Mouse (Mus musculus): Measurements from ENCODE around the gene Shroom4.
"Not testable (repeated sequence)": the region's sequence is repeated elsewhere in the genome, so short reads cannot be mapped to it uniquely, and the experiment has no call there.

The Shroom4 gene

GRCm38 (mm10) chrX:6399626-6400397, at the start of gene Shroom4:
Gene Shroom4 (plus strand): TSS chrX:6399854.
- peak; percentile 89 for DNase-seq

GRCm38 (mm10) chrX:6356876-6357275, 42.8 kb upstream of the Shroom4 start:
- DNase-seq = no peak

DNA sequence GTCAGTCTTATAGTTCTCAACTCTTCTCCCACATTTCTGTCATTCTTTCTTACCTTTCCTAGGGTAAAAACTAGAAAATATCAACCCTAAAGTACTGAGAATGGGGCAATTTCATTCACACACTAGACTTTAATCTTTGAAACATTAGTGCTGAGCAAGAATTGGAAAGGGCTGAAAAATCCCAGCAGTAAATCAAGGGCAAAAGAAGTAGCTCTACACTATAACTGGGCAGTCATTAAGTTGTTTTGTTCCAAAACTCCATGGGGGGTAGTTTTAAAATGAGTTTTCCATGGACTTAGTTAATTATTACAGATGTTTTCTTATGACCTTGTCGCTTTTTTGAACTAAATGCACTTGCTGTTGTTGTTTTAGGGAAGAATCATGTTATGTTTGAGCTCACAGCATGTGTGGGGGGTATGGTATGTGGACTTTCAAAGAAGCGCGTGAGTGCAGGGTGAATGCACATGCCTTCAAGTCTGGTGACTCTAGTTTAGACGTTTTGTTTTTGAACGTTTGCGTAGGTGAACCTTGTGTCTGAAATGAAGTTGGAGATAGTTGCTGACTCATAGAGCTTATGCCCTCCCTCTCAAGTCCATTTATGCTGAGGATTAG, 42.0 kb upstream of the Shroom4 start:
- DNase-seq = peak; percentile 30

- DNase-seq = no peak
These were observed 30.8 kb upstream of the Shroom4 start for GRCm38 (mm10) chrX:6368822-6369221.

DNA sequence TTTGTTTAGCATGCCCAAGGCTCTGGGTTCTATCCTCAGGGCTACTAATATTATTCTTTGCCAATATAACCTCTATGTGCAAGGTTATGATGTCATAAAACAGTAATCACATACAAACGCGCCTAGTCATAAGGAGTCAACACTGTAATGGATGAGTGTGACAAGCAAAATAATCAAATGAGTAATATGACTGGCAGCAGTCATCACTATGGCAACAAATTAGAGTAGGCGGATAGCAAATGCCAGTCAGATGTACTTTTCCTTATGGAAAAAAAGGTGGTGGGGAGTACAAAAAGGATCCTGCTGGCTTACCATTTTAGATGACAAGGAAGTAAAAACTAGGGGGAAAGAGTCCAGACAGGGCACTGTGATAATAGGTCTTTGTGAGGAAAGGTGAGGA, 28.9 kb upstream of the Shroom4 start:
- DNase-seq = no peak

DNA sequence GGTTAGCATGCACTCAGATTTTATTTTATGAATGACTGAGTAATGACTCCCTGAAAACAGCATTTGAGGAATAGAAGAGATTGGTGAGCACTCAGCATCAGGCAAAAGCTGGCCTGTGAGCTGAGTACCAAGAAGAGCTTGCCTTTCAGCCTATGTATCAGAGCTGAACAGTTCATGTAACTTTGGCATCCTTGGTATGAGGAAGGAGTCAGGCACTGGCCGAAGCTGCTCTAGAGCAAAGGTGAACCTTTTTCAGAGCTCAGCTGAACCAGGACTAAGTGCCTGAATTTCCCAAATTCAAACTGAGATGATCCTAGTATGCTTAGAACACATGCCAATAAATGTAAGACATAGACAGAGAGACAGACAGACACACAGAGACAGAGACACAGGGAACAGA, 5.8 kb upstream of the Shroom4 start:
- DNase-seq = peak; percentile 13

DNA sequence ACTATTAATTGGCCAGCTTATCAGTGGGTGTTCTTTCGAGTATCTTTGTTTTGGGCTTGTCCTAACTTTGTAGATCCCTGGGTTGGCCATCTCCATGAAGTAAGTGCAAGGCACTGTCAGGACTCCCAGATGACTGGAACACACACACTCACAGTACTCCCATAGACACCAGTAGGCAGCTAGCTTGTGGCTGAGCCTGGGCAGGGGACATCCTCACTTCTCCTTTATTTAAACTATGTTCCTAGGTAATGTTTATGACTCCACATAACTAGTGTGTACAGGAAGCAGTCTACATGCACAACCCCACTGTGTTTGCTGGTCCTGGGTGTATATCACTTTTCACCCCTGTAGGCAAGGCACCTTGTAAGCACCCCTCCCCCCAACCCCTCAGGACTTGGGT, 461 bp upstream of the Shroom4 start:
- no peak for DNase-seq

DNA sequence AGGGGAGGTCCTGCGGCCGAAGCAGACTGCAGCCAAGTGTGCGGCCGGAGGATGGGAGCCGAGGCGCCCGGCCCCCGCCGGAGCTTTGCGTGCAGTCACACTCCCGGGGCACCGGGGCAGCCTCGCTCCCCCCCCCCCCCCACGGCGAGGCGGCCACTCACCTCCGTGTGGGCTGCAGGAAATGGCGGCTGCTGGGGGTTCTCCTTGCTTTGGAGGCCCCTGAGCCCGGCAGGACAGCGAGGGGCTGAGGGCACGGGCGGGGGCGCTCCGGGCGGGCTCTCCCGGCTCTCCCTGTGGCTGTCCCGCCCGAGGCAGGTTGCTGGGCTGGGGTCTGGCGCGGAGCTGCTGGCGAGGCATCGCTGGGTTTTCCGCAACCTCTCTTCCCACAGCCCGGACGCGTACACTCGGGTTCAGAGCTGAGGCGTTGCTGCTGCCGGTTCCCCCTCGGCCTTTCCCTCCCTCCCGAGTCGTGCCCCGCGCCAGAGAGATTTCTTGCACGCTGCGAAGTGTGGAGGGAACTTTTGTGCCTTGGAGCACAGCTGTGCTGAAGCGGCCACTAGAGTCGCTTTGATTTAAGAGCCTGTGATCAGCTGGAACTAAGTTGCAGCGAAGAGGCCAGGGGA, 855 bp downstream of the Shroom4 start:
- DNase-seq = peak; percentile 49

GRCm38 (mm10) chrX:6402921-6403320, 3.3 kb downstream of the Shroom4 start:
- peak; percentile 16 for DNase-seq

DNA sequence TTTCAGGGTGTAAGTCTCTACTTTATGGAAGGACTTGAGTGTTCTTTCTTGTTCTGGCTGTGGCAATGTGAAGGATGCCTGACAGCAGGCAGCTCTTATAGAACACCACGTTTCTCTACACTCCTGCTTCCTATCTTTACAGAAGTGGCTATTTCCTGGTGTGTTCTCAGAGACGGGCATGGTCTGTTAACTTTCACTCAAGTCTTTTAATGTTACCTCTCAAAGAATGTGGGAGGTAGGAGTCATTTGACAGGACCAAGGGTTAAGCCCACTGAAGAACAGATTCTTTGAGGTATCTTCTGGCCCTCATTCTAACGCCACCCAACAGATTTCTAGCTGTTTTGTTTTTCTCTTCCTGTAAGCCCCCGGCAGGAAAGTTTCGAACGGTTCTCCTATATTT, 9.5 kb downstream of the Shroom4 start:
- no peak for DNase-seq

DNA sequence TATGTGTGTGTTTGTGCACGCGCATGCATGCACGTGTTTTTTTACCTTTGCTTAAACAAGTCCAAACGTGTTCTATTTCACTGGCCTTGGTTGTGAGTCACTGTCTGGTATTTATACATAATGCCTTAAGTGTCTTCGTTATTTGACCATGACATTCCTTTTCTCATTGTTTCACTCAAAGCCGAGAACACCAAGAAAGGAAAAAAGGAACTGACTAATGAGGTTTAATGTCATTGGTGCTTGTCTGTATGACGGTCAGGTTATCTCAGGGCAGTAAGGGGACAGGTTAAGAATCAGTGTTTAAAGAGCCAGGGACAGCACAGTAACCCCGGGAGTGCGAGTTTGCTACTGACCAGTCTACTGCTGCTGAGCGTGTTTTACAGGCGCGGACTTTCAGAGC, 15.8 kb downstream of the Shroom4 start:
- DNase-seq = no peak

DNA sequence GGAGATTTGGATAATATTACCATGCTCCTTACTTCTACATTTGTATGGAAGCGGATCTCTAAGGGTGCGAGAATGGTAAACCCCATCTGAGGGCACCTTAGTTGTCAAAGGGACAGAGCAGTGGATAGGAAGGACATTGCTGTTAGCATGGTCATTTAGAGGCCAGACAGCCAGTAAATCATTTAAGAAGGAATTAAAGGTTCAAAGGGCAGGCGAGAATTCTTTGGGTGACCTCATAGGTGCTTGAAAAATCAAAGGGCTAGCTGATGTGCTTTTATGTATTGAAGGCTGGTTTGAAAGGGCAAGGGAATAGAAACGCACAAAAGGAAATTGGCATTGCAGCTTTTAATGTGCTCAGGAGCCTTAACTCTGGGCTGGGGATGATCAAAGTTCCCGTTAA, 16.3 kb downstream of the Shroom4 start:
- no peak for DNase-seq

- no peak for DNase-seq
These were observed 18.5 kb downstream of the Shroom4 start for GRCm38 (mm10) chrX:6418140-6418539.

DNA sequence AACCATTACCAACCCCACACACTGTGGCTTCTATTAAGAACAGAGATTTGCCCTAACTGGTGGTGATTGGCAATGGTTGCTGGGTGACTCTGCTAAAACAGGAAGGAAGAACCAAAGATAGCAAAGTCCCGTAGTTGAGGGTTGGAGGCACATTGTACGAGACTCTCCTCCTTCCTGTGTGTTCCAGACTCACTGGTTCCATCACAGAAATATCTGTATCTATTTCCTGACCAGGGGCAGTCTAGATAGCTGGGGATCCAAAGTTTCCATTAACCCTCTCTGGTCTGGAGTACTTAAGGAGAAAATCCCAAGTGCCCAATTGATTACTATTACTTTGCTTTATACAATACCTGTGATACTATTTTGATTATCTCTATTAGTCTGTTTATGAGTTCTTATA, 35.6 kb downstream of the Shroom4 start:
- no peak for DNase-seq

DNA sequence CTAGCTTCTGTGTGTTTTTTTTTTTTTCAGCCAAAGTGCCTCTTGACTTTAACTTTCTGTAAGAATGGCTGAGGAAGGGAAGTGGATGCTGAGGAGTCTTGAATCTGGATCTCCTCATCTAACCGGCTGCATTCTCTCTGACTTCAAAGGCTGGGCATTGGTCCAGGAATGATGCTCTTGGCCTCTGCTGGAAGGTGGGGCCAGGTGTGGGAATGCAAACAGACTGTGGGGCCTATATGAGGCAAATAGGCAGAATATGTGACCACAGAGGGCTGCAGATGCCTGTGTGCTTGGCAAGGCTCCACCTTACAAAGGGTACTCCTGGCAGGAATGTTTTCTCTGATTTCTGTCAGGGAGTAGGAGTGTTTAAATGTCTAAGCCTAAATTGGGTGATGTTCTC, 46.8 kb downstream of the Shroom4 start:
- peak; percentile 28 for DNase-seq

GRCm38 (mm10) chrX:6448001-6448400, 48.3 kb downstream of the Shroom4 start:
- DNase-seq = peak; percentile 14

DNA sequence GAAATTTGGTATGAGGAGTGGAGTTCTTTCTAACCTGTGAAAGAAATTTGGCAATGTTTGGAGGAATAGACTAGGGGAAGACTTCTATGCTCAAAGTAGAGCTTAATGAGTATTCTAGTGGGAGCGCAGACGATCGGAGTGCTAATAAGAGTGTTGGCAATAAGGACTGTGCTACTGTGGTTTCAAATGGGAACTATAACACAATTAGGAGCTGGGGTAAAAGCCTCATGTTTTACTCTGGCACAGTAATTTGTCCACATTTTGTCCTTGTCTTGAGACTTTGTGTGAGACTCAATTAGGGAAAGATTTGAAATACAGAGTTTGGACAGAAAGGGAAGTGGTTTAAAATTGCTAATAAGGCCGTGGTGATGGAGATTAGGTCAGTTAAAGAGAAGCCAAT, 53.6 kb downstream of the Shroom4 start:
- DNase-seq = no peak

- DNase-seq = not testable (repeated sequence)
These were observed 69.6 kb downstream of the Shroom4 start for GRCm38 (mm10) chrX:6469251-6469650.

DNA sequence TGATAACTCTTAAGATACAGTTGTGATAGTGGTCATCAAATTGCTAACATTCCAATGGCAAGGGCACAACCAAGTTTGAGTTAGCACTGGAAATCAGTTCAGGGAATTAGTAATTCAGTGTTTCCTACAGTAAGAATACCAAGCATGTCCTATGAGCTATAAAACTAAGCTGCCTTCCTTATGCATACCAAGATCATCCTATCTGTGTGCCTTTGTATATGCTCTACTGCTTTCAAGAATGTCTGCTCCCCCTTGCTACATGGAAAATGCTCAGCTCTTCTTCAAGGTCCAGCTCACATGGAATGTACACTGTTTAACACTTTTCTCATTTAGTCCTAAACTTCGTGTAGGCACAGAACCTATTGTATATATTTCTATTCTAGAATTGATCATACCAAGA, 72.9 kb downstream of the Shroom4 start:
- DNase-seq = not testable (repeated sequence)

GRCm38 (mm10) chrX:6475177-6475576, 75.5 kb downstream of the Shroom4 start:
- no peak for DNase-seq

GRCm38 (mm10) chrX:6482268-6482667, 82.6 kb downstream of the Shroom4 start:
- DNase-seq = no peak

- DNase-seq = no peak
These were observed 84.2 kb downstream of the Shroom4 start for GRCm38 (mm10) chrX:6483817-6484216.

DNA sequence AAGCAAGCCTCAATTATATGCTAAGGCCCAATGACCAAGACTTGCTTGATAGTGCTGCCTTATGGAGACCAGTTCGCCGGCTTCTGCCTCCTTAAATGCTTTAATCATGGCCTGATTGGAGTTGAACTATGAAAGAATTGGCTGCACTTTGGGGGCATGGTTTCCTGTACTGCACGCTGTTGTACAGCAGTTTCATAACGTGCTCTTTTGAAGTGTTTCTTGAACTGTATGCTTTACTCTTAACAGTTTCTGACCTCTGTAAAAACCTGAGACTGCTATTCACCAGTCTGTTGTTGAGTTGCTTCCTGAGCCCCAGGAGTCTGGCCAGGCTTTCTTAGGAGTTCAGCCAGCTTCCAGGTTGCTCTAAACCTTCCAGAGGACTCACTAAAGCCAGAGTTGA, 90.8 kb downstream of the Shroom4 start:
- DNase-seq = no peak

GRCm38 (mm10) chrX:6495456-6495855, 95.8 kb downstream of the Shroom4 start:
- no peak for DNase-seq
